Mouse (Mus musculus) MEL (cell line): ENCODE measurements around the gene Tmem108.

Experiments
- CTCF ChIP-seq, 3 experiments: IDR thresholded peaks in 2 of 3; conservative IDR thresholded peaks in 1 of 3; 2 replicates each; pipeline ENCODE4 v1.5.1; 2011 to 2012; ENCODE audit warnings: low read length in 3 of 3, low read depth in 2 of 3, mild to moderate bottlenecking in 2 of 3, improper control_type of control experiment in 1 of 3, inconsistent platforms in 1 of 3, mixed read lengths in 1 of 3, moderate library complexity in 1 of 3; ENCODE audit not compliant: control insufficient read depth in 1 of 3, insufficient read depth in 1 of 3, poor library complexity in 1 of 3, severe bottlenecking in 1 of 3
- MAFK ChIP-seq: IDR thresholded peaks from 2 replicates; pipeline ENCODE4 v1.6.1; 2011; ENCODE audit warnings: low read depth, mild to moderate bottlenecking, low read length, improper control_type of control experiment, borderline replicate concordance
- MAZ ChIP-seq: IDR thresholded peaks from 2 replicates; pipeline ENCODE4 v1.6.1; 2012; ENCODE audit warnings: low read depth, mild to moderate bottlenecking, inconsistent platforms, low read length, improper control_type of control experiment
- POLR2A ChIP-seq, 2 experiments: IDR thresholded peaks; 2 replicates each; pipeline ENCODE4 v1.6.1; 2011 to 2012; ENCODE audit warnings: low read length in 2 of 2, mild to moderate bottlenecking in 2 of 2, control low read depth in 1 of 2, improper control_type of control experiment in 1 of 2, low read depth in 1 of 2, moderate library complexity in 1 of 2; ENCODE audit not compliant: control insufficient read depth in 1 of 2, insufficient read depth in 1 of 2, poor library complexity in 1 of 2

GRCm38 (mm10) chr9:103712711-103713110 is 48.9 kb downstream of the Tmem108 start:
- no peak for TF ChIP-seq MAFK
- no peak for TF ChIP-seq MAZ
- no peak for TF ChIP-seq POLR2A (IDR thresholded peaks at IDR 0.05; ENCODE audit: control insufficient read depth in 1 of 2, insufficient read depth in 1 of 2, low read depth in 1 of 2, low read length in 2 of 2, poor library complexity in 1 of 2)
- no peak for TF ChIP-seq CTCF (IDR thresholded peaks at IDR 0.05 in 2 of 3, conservative IDR thresholded peaks at IDR 0.05 in 1 of 3; ENCODE audit: control insufficient read depth in 1 of 3, insufficient read depth in 1 of 3, low read depth in 2 of 3, low read length in 3 of 3, poor library complexity in 1 of 3, severe bottlenecking in 1 of 3)
